Mouse (Mus musculus) E14TG2a.4 (cell line): ENCODE data around the gene Olfr868.
A peak's percentile ranks its signal among the peaks of the same experiment; 100 is the strongest.

ENCODE experiments used
- H3K27me3 ChIP-seq: 2 replicates; pipeline ENCODE4 v1.6.1; 2014; ENCODE audit warnings: low read length, control low read depth; ENCODE audit not compliant: insufficient read depth
- H3K36me3 ChIP-seq: 2 replicates; pipeline ENCODE4 v1.6.1; 2014; ENCODE audit warnings: low read length, control low read depth; ENCODE audit not compliant: insufficient read depth
- H3K4me1 ChIP-seq: replicated peaks from 2 replicates; pipeline ENCODE4 v1.6.1; 2014; ENCODE audit warnings: low read depth, low read length, control low read depth
- H3K4me3 ChIP-seq: replicated peaks from 2 replicates; pipeline ENCODE4 v1.5.1; 2014; ENCODE audit warnings: mild to moderate bottlenecking, low read length
- H3K9me3 ChIP-seq: 2 replicates; pipeline ENCODE4 v1.6.1; 2014; ENCODE audit warnings: low read length, control low read depth
- CTCF ChIP-seq: conservative IDR thresholded peaks from 2 replicates; pipeline ENCODE4 v1.5.1; 2014; ENCODE audit warnings: low read length
- NANOG ChIP-seq: IDR thresholded peaks from 2 replicates; pipeline ENCODE4 v1.6.1; 2014; ENCODE audit warnings: borderline replicate concordance, low read length, mixed read lengths
- POU5F1 ChIP-seq: IDR thresholded peaks from 2 replicates; pipeline ENCODE4 v1.6.1; 2014; ENCODE audit warnings: low read length, borderline replicate concordance

Gene Olfr868

GRCm38 (mm10) chr9:20098326-20098725 lies at the start of gene Olfr868:
TSS of gene Olfr868 (plus strand) at chr9:20098626.
- Histone ChIP-seq H3K9me3 (no peaks in the 10 kb centered on the region), H3K4me3 (no peak within 1 kb of the TSS), H3K4me1 (no peaks in the 10 kb centered on the region), H3K36me3 (no peaks in the 10 kb centered on the region), H3K27me3 (no peaks in the 10 kb centered on the region)
- TF ChIP-seq CTCF (no peak), NANOG (no peak), POU5F1 (no peak)

- no peak for TF ChIP-seq CTCF
- TF ChIP-seq POU5F1 = no peak
- no peak for TF ChIP-seq NANOG
- no peak within 1 kb of the TSS for H3K4me3 ChIP-seq
- H3K36me3 ChIP-seq = no peaks in the 10 kb centered on the region
- H3K4me1 ChIP-seq = no peaks in the 10 kb centered on the region
- H3K27me3 ChIP-seq = no peaks in the 10 kb centered on the region
- H3K9me3 ChIP-seq = peaks cover 24% of the 10 kb centered on the region
Measured at GRCm38 (mm10) chr9:20057462-20057861, 41.0 kb upstream of the Olfr868 start, which contains the start of gene Olfr867. TSS of gene Olfr867 (minus strand) at chr9:20057562.

GRCm38 (mm10) chr9:20070236-20070635 lies 28.2 kb upstream of the Olfr868 start:
- TF ChIP-seq CTCF (no peak), POU5F1 (0 out of 2 replicates have a peak, but pooled peaks have one; percentile 20), NANOG (peak; percentile 82; the same call in 1 of the 2 replicates)

GRCm38 (mm10) chr9:20071291-20071690 lies 27.1 kb upstream of the Olfr868 start:
- no peak overlapping the region for H3K4me3 ChIP-seq

More at GRCm38 (mm10) chr9:20070236-20070635, 28.2 kb upstream of the Olfr868 start:
- H3K4me1 ChIP-seq = 0 out of 2 replicates have a peak, but pooled peaks cover 2% of the 10 kb centered on the region
- H3K9me3 ChIP-seq = peaks cover 56% of the 10 kb centered on the region
- H3K36me3 ChIP-seq = no peaks in the 10 kb centered on the region; the same call in 1 of the 2 replicates
- no peaks in the 10 kb centered on the region for H3K27me3 ChIP-seq
- no peak overlapping the region for H3K4me3 ChIP-seq

GRCm38 (mm10) chr9:20073523-20074177 lies 24.8 kb upstream of the Olfr868 start:
- Histone ChIP-seq H3K4me3 (no peak overlapping the region), H3K36me3 (no peaks in the 10 kb centered on the region; the same call in 1 of the 2 replicates), H3K27me3 (no peaks in the 10 kb centered on the region), H3K4me1 (0 out of 2 replicates have a peak, but pooled peaks cover 2% of the 10 kb centered on the region), H3K9me3 (peaks cover 69% of the 10 kb centered on the region)
- TF ChIP-seq POU5F1 = no peak
- TF ChIP-seq NANOG = no peak
- TF ChIP-seq CTCF = no peak

More at GRCm38 (mm10) chr9:20071291-20071690, 27.1 kb upstream of the Olfr868 start:
- H3K36me3 ChIP-seq = no peaks in the 10 kb centered on the region; the same call in 1 of the 2 replicates
- H3K9me3 ChIP-seq = peaks cover 67% of the 10 kb centered on the region
- no peaks in the 10 kb centered on the region for H3K27me3 ChIP-seq
- no peak for TF ChIP-seq NANOG
- TF ChIP-seq CTCF = no peak
- TF ChIP-seq POU5F1 = no peak
- 0 out of 2 replicates have a peak, but pooled peaks cover 2% of the 10 kb centered on the region for H3K4me1 ChIP-seq

- Histone ChIP-seq H3K36me3 (no peaks in the 10 kb centered on the region), H3K4me3 (no peak within 1 kb of the TSS), H3K9me3 (no peaks in the 10 kb centered on the region), H3K4me1 (no peaks in the 10 kb centered on the region), H3K27me3 (no peaks in the 10 kb centered on the region)
- TF ChIP-seq POU5F1 (no peak), CTCF (no peak), NANOG (no peak)
Measured at GRCm38 (mm10) chr9:20128709-20129108, 30.3 kb downstream of the Olfr868 start, which contains the start of gene Olfr869. TSS of gene Olfr869 (plus strand) at chr9:20129009.

- Histone ChIP-seq H3K9me3 (no peaks in the 10 kb centered on the region), H3K4me3 (no peak overlapping the region), H3K4me1 (no peaks in the 10 kb centered on the region), H3K27me3 (no peaks in the 10 kb centered on the region), H3K36me3 (no peaks in the 10 kb centered on the region)
- TF ChIP-seq CTCF (no peak), NANOG (no peak), POU5F1 (no peak)
Measured at GRCm38 (mm10) chr9:20149706-20150105, 51.3 kb downstream of the Olfr868 start.
